Mouse (Mus musculus): ENCODE measurements around the gene Fpgs. TPM values are rescaled to one million over a fixed set of nuclear protein-coding genes. Genes with fewer than 3 reads are reported as not detected.

Fpgs gene
- 30.1 and 35.5 TPM in 2 replicates for polyA plus RNA-seq (2015; fragmentation: Nextera tagmentation; extraction: Ambion mirVana)

DNA sequence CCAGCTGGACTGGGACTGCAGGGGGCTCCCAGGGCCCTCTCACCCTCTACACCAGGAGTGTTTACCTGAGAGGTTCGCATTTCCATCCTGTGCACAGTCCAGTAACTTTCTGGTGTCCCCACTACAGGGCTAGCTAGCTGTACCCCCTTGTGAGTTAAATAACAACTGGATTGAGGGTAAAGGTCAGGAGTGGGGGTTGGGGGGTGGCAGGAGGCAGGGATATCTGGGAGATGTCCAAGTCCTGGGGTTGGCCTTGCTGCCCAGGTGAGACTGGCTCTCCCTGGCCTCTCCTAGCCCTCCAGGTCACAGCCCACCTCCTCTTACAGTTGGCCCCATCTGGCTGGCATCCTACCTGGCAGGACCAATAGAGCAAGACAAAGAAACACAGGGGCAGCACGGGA is at the start of gene Fpgs:
Gene Fpgs (minus strand): TSS at position 125 of the 401 bp plus-strand sequence.
- peak; percentile 9; the same call in 1 of the 2 replicates for ATAC-seq
- WGBS, result 66% methylated on average over 2 of the region's 2 CpGs
- Histone ChIP-seq H3K9ac (no peak within 1 kb of the TSS), H3K9me3 (no peaks in the 10 kb centered on the region), H3K4me2 (replicated peaks) (no peak within 1 kb of the TSS), H3K4me1 (replicated peaks) (peaks cover 12% of the 10 kb centered on the region), H3K36me3 (peaks cover 31% of the 10 kb centered on the region), H3K27me3 (replicated peaks) (no peaks in the 10 kb centered on the region), H3K4me3 (replicated peaks) (no peak within 1 kb of the TSS), H3K27ac (peak within 1 kb of the TSS; percentile 62)

DNA sequence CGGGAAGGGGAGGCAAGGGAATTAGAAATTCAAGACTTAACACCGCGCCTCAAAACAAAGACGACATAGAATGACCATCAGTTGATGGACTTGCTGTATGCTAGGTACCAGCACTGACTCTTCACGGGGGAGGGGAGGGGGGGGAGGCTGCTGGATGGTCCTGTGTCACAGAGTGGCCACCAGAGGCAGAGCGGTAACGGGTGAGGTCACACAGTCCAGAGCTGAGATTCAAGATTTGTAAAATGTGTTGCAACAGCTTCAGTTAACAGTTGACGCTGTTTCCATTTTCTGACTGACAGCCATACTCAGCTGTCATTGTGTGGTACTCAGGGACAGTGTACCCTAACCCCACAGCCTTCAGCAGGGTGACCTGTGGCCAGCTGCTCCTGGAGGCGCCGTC is 48.2 kb upstream of the Fpgs start:
- no peaks in the 10 kb centered on the region for H3K9me3 ChIP-seq
- H3K4me3 ChIP-seq (replicated peaks), result peak overlapping the region; percentile 42; the same call in 1 of the 2 replicates
- peaks cover 22% of the 10 kb centered on the region for H3K36me3 ChIP-seq
- 71% methylated on average over 10 of the region's 10 CpGs for WGBS
- peak overlapping the region; percentile 65 for H3K4me2 ChIP-seq (replicated peaks)
- H3K9ac ChIP-seq, result no peak overlapping the region
- H3K27me3 ChIP-seq (replicated peaks), result no peaks in the 10 kb centered on the region
- no peak overlapping the region for H3K27ac ChIP-seq
- no peak for ATAC-seq
- peaks cover 8% of the 10 kb centered on the region for H3K4me1 ChIP-seq (replicated peaks)

DNA sequence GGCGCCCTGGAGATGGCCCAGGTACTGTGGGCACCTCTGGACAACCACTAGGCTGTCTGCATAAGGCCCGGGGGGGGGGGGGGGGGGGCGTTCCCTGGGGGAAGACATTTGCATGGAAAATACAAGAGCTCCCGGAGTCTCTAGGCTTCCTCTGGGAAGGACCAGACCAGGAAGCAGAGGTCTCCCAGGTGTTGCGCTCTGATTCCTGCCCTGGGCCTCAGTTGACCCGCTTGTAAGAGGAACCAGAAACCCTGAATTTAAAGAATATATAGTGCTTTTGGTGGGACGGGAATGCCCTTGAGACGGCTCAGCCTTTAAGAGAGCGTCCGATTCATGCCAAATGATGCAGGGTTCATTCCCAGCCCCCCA is 47.7 kb upstream of the Fpgs start:
- peaks cover 8% of the 10 kb centered on the region for H3K4me1 ChIP-seq (replicated peaks)
- no peaks in the 10 kb centered on the region for H3K9me3 ChIP-seq
- peak overlapping the region; percentile 41 for H3K27ac ChIP-seq
- WGBS, result 30% methylated on average over 10 of the region's 10 CpGs
- H3K27me3 ChIP-seq (replicated peaks), result no peaks in the 10 kb centered on the region
- peak overlapping the region; percentile 39; the same call in 1 of the 2 replicates for H3K9ac ChIP-seq
- H3K4me2 ChIP-seq (replicated peaks), result peak overlapping the region; percentile 65
- peaks cover 25% of the 10 kb centered on the region for H3K36me3 ChIP-seq
- ATAC-seq, result peak; percentile 57
- peak overlapping the region; percentile 42 for H3K4me3 ChIP-seq (replicated peaks)

DNA sequence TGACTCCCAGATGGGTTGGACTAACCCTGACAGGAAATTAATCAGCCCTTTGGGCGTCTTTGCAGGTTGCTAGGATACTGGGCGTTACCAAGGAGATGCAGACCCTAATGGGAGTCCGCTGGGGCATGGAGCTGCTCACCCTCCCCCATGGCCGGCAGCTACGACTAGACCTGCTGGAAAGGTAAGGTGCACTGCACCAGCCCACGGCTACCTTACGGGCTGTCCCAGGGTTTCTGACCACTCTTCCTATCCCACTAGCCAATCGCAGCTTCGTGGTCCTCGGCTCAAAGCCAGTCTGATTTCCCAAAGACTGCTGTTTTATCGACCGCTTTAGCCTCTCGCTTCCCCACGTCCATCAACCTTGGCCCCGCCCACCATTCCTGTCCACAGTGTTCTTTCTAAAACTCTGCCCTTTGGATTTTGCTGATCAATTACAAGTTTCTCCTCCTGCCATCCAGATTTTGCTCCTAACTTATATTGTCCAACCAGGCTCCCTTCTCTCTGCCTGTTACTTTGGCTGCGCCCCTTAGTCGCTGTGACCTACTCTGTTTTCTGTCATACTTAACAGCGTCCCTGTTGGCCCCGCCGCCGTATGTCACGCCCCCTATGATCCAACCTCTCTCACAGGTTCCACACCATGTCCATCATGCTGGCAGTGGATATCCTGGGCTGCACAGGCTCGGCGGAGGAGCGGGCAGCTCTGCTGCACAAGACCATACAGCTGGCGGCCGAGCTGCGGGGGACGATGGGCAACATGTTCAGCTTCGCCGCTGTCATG is 47.1 kb upstream of the Fpgs start:
- H3K27ac ChIP-seq, result peak overlapping the region; percentile 41
- H3K27me3 ChIP-seq (replicated peaks), result no peaks in the 10 kb centered on the region
- peaks cover 8% of the 10 kb centered on the region for H3K4me1 ChIP-seq (replicated peaks)
- peak overlapping the region; percentile 39; the same call in 1 of the 2 replicates for H3K9ac ChIP-seq
- peak overlapping the region; percentile 42 for H3K4me3 ChIP-seq (replicated peaks)
- WGBS, result 18% methylated on average over 31 of the region's 31 CpGs
- H3K36me3 ChIP-seq, result peaks cover 27% of the 10 kb centered on the region
- peak overlapping the region; percentile 65 for H3K4me2 ChIP-seq (replicated peaks)
- ATAC-seq, result peak; percentile 95
- no peaks in the 10 kb centered on the region for H3K9me3 ChIP-seq

DNA sequence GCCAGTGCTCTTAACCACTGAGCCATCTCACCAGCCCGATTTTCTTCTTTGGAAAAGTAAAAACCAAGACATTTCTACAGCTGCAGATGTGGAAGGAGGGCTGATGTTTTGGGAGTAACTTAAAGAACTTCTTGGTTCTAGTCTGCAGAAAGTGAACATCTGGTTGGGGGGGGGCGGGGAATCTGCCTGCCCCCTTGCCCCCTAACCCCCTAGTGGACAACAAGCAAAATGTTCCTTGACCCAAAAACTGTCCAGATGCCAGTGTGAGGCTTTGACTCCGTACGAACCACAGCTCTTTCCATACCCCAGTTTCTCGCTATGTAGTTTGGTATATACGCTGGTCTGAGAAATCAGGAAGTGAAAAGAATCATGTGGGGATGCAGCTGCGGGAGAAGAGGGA is 46.3 kb upstream of the Fpgs start:
- WGBS, result 67% methylated on average over 7 of the region's 7 CpGs
- no peak for ATAC-seq
- Histone ChIP-seq H3K36me3 (peaks cover 29% of the 10 kb centered on the region), H3K4me3 (replicated peaks) (no peak overlapping the region), H3K4me1 (replicated peaks) (peaks cover 8% of the 10 kb centered on the region), H3K27ac (no peak overlapping the region), H3K4me2 (replicated peaks) (no peak overlapping the region), H3K27me3 (replicated peaks) (no peaks in the 10 kb centered on the region), H3K9me3 (no peaks in the 10 kb centered on the region), H3K9ac (no peak overlapping the region)

DNA sequence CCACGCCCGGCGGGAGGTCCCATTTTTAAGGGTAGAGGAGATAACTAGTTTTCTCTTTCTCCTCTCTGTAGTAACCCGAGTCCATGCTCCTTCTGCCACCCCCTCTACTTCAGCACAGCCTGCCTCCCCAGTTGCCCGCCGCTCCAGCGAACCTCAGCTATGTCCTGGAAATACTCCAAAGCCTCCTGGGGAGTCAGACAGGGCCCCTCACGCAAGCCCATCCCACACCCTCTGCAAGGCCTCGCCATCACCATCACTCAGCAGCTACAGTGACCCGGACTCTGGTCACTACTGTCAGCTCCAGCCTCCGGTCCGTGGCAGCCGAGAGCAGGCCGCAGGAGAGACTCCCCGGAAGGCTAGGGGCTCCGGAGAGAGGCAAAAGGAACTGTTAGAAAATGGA is 45.1 kb upstream of the Fpgs start:
- H3K9ac ChIP-seq, result no peak overlapping the region
- peaks cover 8% of the 10 kb centered on the region for H3K4me1 ChIP-seq (replicated peaks)
- H3K9me3 ChIP-seq, result no peaks in the 10 kb centered on the region
- no peaks in the 10 kb centered on the region for H3K27me3 ChIP-seq (replicated peaks)
- no peak overlapping the region for H3K4me2 ChIP-seq (replicated peaks)
- no peak overlapping the region for H3K4me3 ChIP-seq (replicated peaks)
- H3K36me3 ChIP-seq, result peaks cover 22% of the 10 kb centered on the region
- ATAC-seq, result no peak
- no peak overlapping the region for H3K27ac ChIP-seq
- 87% methylated on average over 16 of the region's 16 CpGs for WGBS

DNA sequence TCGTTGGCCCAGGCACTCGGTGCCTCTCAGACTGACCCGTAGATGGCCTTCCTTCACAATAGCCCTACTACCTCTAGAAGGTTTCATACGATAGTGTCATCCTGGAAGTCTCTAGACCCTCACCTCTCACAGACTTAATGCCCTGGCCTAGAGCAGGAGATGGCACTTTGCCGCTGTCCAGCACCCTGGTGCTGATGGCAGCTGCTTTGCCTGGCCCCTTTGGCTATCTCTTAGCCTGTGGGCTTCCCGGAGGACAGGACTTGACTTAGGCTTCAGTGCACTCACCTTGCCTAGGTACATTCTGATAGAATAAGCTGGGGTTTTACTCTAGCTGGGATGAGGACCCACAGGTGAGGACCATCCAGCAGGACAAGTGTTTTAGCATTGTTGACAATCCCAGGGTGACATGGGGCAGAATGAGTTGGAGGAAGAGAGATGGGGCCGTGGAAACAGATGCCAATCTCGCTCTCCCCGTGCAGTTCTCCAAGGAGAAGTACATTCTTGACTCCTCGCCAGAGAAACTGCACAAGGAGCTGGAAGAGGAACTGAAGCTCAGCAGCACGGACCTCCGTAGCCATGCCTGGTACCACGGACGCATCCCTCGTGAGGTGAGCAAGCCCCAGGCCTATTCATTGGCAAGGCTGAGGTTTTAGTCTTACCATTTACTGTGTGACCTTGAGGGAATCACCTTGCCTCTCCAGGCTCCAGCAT is 40.5 kb upstream of the Fpgs start:
- ATAC-seq, result no peak
- Histone ChIP-seq H3K36me3 (0 out of 2 replicates have a peak, but pooled peaks cover 14% of the 10 kb centered on the region), H3K27me3 (replicated peaks) (peaks cover 30% of the 10 kb centered on the region), H3K4me3 (replicated peaks) (no peak overlapping the region), H3K4me2 (replicated peaks) (no peak overlapping the region), H3K9ac (no peak overlapping the region), H3K9me3 (no peaks in the 10 kb centered on the region), H3K4me1 (replicated peaks) (peaks cover 19% of the 10 kb centered on the region), H3K27ac (no peak overlapping the region)
- WGBS, result 73% methylated on average over 15 of the region's 15 CpGs

DNA sequence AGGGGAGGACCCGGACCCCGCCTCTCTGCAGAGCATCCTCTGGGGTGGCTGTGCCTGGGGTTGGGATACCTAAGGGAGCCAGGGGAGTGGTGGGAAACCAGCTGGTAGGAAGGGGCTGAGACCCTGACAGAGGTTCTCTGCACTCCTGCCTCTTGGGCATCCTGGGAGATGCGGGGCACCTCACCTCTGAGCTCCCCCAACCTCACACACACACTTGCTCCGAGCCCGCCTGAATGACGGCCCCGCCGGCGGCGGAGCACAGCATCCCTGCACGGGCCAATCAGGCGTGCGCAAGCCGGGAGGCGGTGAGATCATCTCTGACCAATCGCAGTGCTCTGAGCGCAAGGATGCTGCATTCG is 38.2 kb upstream of the Fpgs start:
- H3K4me1 ChIP-seq (replicated peaks), result peaks cover 19% of the 10 kb centered on the region
- ATAC-seq, result peak; percentile 41
- H3K4me3 ChIP-seq (replicated peaks), result peak overlapping the region; percentile 47
- 0 out of 2 replicates have a peak, but pooled peaks cover 6% of the 10 kb centered on the region for H3K36me3 ChIP-seq
- H3K4me2 ChIP-seq (replicated peaks), result peak overlapping the region; percentile 94
- no peaks in the 10 kb centered on the region for H3K9me3 ChIP-seq
- H3K9ac ChIP-seq, result no peak overlapping the region
- WGBS, result 18% methylated on average over 18 of the region's 18 CpGs
- no peak overlapping the region for H3K27ac ChIP-seq
- H3K27me3 ChIP-seq (replicated peaks), result peaks cover 30% of the 10 kb centered on the region

DNA sequence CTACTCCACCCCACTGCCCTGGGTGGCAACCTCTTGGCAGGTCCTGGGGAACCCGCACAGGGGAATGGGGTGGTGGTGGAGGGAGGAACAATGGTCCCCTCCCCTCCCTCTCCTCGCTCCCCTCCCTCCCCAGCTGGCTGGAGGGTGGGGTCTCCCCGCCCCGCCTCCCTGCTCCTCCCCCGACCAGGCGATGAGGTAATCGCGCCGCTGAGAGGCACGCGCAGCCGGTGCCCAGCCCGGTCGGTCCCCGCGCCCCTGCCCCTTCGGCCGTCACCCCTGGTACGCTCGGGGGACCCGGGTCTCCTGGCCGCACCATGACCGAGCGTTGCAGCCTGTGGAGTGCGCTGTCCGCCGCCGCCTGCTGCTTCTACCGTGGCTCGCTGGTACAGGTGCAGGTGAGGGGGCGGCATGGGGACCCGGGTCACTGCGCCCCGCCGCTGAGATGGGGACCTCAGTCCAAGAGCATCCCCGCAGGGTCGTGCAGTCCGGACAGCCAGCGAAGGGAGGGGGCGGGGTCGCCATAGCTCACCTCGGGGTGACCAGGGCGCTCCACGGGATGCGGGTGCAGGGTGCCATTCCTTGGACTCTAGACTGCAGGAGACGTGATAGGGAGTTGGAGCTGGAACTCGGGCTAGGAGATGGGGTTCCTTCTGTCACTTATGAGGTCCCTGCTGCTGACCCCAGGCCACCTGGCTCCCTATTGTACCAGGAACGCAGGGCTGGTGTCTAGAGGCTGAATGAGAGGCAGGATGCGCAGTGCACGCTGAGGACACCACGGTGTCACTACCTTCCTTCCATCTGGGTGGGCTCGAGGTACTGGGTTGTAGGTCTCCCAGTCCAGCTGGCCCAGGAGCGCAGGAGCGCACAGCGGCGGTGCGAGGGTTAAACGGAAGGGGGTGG is 37.6 kb upstream of the Fpgs start:
- peak overlapping the region; percentile 47 for H3K4me3 ChIP-seq (replicated peaks)
- ATAC-seq, result peak; percentile 73
- H3K9me3 ChIP-seq, result no peaks in the 10 kb centered on the region
- H3K36me3 ChIP-seq, result 0 out of 2 replicates have a peak, but pooled peaks cover 4% of the 10 kb centered on the region
- H3K9ac ChIP-seq, result peak overlapping the region; percentile 46
- peaks cover 30% of the 10 kb centered on the region for H3K27me3 ChIP-seq (replicated peaks)
- H3K4me1 ChIP-seq (replicated peaks), result peaks cover 22% of the 10 kb centered on the region
- peak overlapping the region; percentile 94 for H3K4me2 ChIP-seq (replicated peaks)
- WGBS, result 5% methylated on average over 46 of the region's 58 CpGs
- H3K27ac ChIP-seq, result peak overlapping the region; percentile 23; the same call in 1 of the 2 replicates

DNA sequence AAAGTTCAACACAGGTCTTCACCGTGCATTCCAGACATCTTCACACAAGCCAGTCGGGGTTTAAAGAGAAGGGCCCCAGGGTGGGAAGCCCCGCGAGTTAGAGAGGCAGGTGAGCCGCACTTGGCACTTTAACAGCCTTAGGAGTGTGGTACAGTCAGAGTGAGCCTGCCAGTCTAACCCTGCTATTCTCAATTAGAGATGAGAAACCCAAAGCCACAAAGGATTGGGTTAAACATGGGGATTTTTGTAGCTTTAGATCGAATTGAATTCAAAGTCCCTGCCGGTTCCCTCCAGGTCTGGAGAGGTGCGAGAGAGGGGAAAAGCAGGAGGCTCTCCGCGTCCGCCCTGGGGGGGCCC is 36.9 kb upstream of the Fpgs start, which contains the start of gene 6330409D20Rik:
Gene 6330409D20Rik (minus strand): TSS at position 101 of the 357 bp plus-strand sequence.
- Histone ChIP-seq H3K27ac (peak within 1 kb of the TSS; percentile 23; the same call in 1 of the 2 replicates), H3K4me1 (replicated peaks) (peaks cover 25% of the 10 kb centered on the region), H3K4me3 (replicated peaks) (peak within 1 kb of the TSS; percentile 47), H3K9ac (peak within 1 kb of the TSS; percentile 46), H3K27me3 (replicated peaks) (peaks cover 30% of the 10 kb centered on the region), H3K36me3 (0 out of 2 replicates have a peak, but pooled peaks cover under 1% of the 10 kb centered on the region), H3K4me2 (replicated peaks) (peak within 1 kb of the TSS; percentile 94), H3K9me3 (no peaks in the 10 kb centered on the region)
- 8% methylated on average over 11 of the region's 11 CpGs for WGBS
- ATAC-seq, result no peak

DNA sequence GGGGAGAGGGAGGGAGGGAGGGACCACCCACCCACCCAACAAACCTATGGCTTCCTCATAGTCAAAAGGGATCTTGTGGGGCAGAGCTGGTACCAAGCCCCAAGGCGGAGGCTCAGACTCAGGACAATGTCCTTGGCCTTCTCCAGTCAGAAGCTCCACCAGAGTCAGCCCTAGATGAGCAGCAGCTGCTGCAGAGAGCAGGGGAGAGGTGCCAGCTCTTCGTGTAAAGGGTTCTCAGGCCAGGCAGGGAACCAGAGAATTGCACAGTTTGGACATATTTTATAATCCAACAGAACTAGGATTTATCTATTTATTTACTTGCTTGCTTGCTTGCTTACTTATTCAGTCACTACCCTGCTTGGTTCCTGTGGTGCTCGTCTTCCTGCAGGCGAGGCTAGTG is 35.4 kb upstream of the Fpgs start:
- Histone ChIP-seq H3K27ac (no peak overlapping the region), H3K4me1 (replicated peaks) (peaks cover 34% of the 10 kb centered on the region), H3K27me3 (replicated peaks) (peaks cover 30% of the 10 kb centered on the region), H3K4me3 (replicated peaks) (no peak overlapping the region), H3K36me3 (no peaks in the 10 kb centered on the region), H3K4me2 (replicated peaks) (no peak overlapping the region), H3K9me3 (no peaks in the 10 kb centered on the region), H3K9ac (no peak overlapping the region)
- ATAC-seq, result no peak
- WGBS, result 72% methylated on average over 4 of the region's 4 CpGs

DNA sequence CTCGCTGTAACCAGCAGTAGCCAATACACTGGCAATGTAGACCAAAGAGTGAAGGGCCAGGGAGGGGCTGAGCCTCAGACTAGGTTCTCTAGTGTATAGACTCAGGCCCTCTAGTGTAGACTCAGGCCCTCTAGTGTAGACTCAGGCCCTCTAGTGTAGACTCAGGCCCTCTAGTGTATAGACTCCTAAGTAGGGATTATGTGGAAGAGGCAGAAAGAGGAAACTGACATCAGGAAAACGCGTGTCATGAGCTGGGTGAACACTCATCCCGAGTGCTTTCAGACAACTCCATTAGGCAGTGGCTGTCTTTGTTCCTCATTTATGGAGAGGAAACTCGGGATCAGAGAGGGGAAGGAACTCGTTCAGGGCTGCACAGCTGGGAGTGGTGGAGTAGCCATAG is 33.1 kb upstream of the Fpgs start:
- ATAC-seq, result no peak
- Histone ChIP-seq H3K27me3 (replicated peaks) (peaks cover 21% of the 10 kb centered on the region), H3K36me3 (no peaks in the 10 kb centered on the region), H3K9me3 (no peaks in the 10 kb centered on the region), H3K4me3 (replicated peaks) (no peak overlapping the region), H3K27ac (no peak overlapping the region), H3K4me1 (replicated peaks) (peaks cover 38% of the 10 kb centered on the region), H3K4me2 (replicated peaks) (no peak overlapping the region), H3K9ac (no peak overlapping the region)
- 69% methylated on average over 6 of the region's 6 CpGs for WGBS
